Mouse (Mus musculus): ENCODE data around the gene Rnf181. TPM values are rescaled to one million over a fixed set of nuclear protein-coding genes. Genes with fewer than 3 reads are reported as not detected.

The Rnf181 gene
- polyA plus RNA-seq, 1 experiment from 2014 or later: 88.3 TPM

- Histone ChIP-seq H3K4me1 (ENCODE audit: control insufficient read depth in 2 of 2, insufficient read depth in 2 of 2, low read length in 2 of 2) (peaks cover 15 to 17% of the 10 kb centered on the region in 2 experiments), H3K4me2 (ENCODE audit: low read length) (no peak overlapping the region), H3K27ac (replicated peaks in 1 of 2; ENCODE audit: control insufficient read depth in 1 of 2, insufficient read depth in 1 of 2, low read depth in 2 of 2, low read length in 2 of 2) (no peak overlapping the region), H3K27me3 (ENCODE audit: control insufficient read depth, insufficient read depth, low read length) (no peaks in the 10 kb centered on the region), H3K9ac (ENCODE audit: low read length) (no peak overlapping the region), H3K9me3 (ENCODE audit: control insufficient read depth, low read length) (no peaks in the 10 kb centered on the region), H3K4me3 (ENCODE audit: control insufficient read depth in 1 of 2, insufficient read depth in 1 of 2, low read depth in 1 of 2, low read length in 2 of 2) (no peak overlapping the region), H3K36me3 (ENCODE audit: control insufficient read depth, insufficient read depth, low read length) (peaks cover 10% of the 10 kb centered on the region)
- 80% methylated on average over 4 of the region's 4 CpGs for WGBS
- no peak for ATAC-seq (ENCODE audit: insufficient number of reproducible peaks, insufficient read depth, low FRiP score, low read depth)
Observed at GRCm38 (mm10) chr6:72367460-72367974, 761 bp upstream of the Rnf181 start.

- H3K27me3 ChIP-seq (ENCODE audit: control insufficient read depth, insufficient read depth, low read length): no peaks in the 10 kb centered on the region
- H3K4me1 ChIP-seq (ENCODE audit: control insufficient read depth in 2 of 2, insufficient read depth in 2 of 2, low read length in 2 of 2): peaks cover 15 to 17% of the 10 kb centered on the region in 2 experiments
- peaks cover 10% of the 10 kb centered on the region for H3K36me3 ChIP-seq (ENCODE audit: control insufficient read depth, insufficient read depth, low read length)
- no peak overlapping the region for H3K9ac ChIP-seq (ENCODE audit: low read length)
- no peak overlapping the region for H3K4me3 ChIP-seq (ENCODE audit: control insufficient read depth in 1 of 2, insufficient read depth in 1 of 2, low read depth in 1 of 2, low read length in 2 of 2)
- H3K9me3 ChIP-seq (ENCODE audit: control insufficient read depth, low read length): no peaks in the 10 kb centered on the region
- 61% methylated on average over 3 of the region's 3 CpGs for WGBS
- no peak overlapping the region for H3K4me2 ChIP-seq (ENCODE audit: low read length)
- ATAC-seq (ENCODE audit: insufficient number of reproducible peaks, insufficient read depth, low FRiP score, low read depth): no peak
- H3K27ac ChIP-seq (replicated peaks in 1 of 2; ENCODE audit: control insufficient read depth in 1 of 2, insufficient read depth in 1 of 2, low read depth in 2 of 2, low read length in 2 of 2): no peak overlapping the region
Observed at GRCm38 (mm10) chr6:72366304-72366703, 452 bp downstream of the Rnf181 start.

GRCm38 (mm10) chr6:72364985-72365384, 1.8 kb downstream of the Rnf181 start:
- Histone ChIP-seq H3K9ac (ENCODE audit: low read length) (no peak overlapping the region), H3K27ac (replicated peaks in 1 of 2; ENCODE audit: control insufficient read depth in 1 of 2, insufficient read depth in 1 of 2, low read depth in 2 of 2, low read length in 2 of 2) (no peak overlapping the region), H3K9me3 (ENCODE audit: control insufficient read depth, low read length) (no peaks in the 10 kb centered on the region), H3K4me3 (ENCODE audit: control insufficient read depth in 1 of 2, insufficient read depth in 1 of 2, low read depth in 1 of 2, low read length in 2 of 2) (no peak overlapping the region), H3K4me1 (ENCODE audit: control insufficient read depth in 2 of 2, insufficient read depth in 2 of 2, low read length in 2 of 2) (peaks cover 17 to 18% of the 10 kb centered on the region in 2 experiments), H3K4me2 (ENCODE audit: low read length) (no peak overlapping the region), H3K36me3 (ENCODE audit: control insufficient read depth, insufficient read depth, low read length) (peaks cover 19% of the 10 kb centered on the region), H3K27me3 (ENCODE audit: control insufficient read depth, insufficient read depth, low read length) (no peaks in the 10 kb centered on the region)
- ATAC-seq (ENCODE audit: insufficient number of reproducible peaks, insufficient read depth, low FRiP score, low read depth): no peak
- WGBS: 60% methylated on average over 6 of the region's 6 CpGs

GRCm38 (mm10) chr6:72364009-72364408, 2.7 kb downstream of the Rnf181 start:
- no peak overlapping the region for H3K4me3 ChIP-seq (ENCODE audit: control insufficient read depth in 1 of 2, insufficient read depth in 1 of 2, low read depth in 1 of 2, low read length in 2 of 2)
- WGBS: 41% methylated on average over 7 of the region's 7 CpGs
- no peak overlapping the region for H3K27ac ChIP-seq (replicated peaks in 1 of 2; ENCODE audit: control insufficient read depth in 1 of 2, insufficient read depth in 1 of 2, low read depth in 2 of 2, low read length in 2 of 2)
- H3K36me3 ChIP-seq (ENCODE audit: control insufficient read depth, insufficient read depth, low read length): peaks cover 25% of the 10 kb centered on the region
- peaks cover 14 to 15% of the 10 kb centered on the region in 2 experiments for H3K4me1 ChIP-seq (ENCODE audit: control insufficient read depth in 2 of 2, insufficient read depth in 2 of 2, low read length in 2 of 2)
- H3K4me2 ChIP-seq (ENCODE audit: low read length): no peak overlapping the region
- H3K9me3 ChIP-seq (ENCODE audit: control insufficient read depth, low read length): no peaks in the 10 kb centered on the region
- H3K27me3 ChIP-seq (ENCODE audit: control insufficient read depth, insufficient read depth, low read length): no peaks in the 10 kb centered on the region
- no peak for ATAC-seq (ENCODE audit: insufficient number of reproducible peaks, insufficient read depth, low FRiP score, low read depth)
- H3K9ac ChIP-seq (ENCODE audit: low read length): no peak overlapping the region

- Histone ChIP-seq H3K4me2 (ENCODE audit: low read length) (peak overlapping the region; percentile 91), H3K36me3 (ENCODE audit: control insufficient read depth, insufficient read depth, low read length) (peaks cover 34% of the 10 kb centered on the region), H3K4me1 (ENCODE audit: control insufficient read depth in 2 of 2, insufficient read depth in 2 of 2, low read length in 2 of 2) (peaks cover 16 to 22% of the 10 kb centered on the region in 2 experiments), H3K27ac (replicated peaks in 1 of 2; ENCODE audit: control insufficient read depth in 1 of 2, insufficient read depth in 1 of 2, low read depth in 2 of 2, low read length in 2 of 2) (peak overlapping the region; percentile 78), H3K9ac (ENCODE audit: low read length) (peak overlapping the region; percentile 87), H3K27me3 (ENCODE audit: control insufficient read depth, insufficient read depth, low read length) (no peaks in the 10 kb centered on the region), H3K4me3 (ENCODE audit: control insufficient read depth in 1 of 2, insufficient read depth in 1 of 2, low read depth in 1 of 2, low read length in 2 of 2) (peak overlapping the region; percentile 86 to 90), H3K9me3 (ENCODE audit: control insufficient read depth, low read length) (no peaks in the 10 kb centered on the region)
- ATAC-seq (ENCODE audit: insufficient number of reproducible peaks, insufficient read depth, low FRiP score, low read depth): peak; percentile 98
- under 1% methylated on average over 42 of the region's 42 CpGs for WGBS
Observed at GRCm38 (mm10) chr6:72362132-72363028, 4.4 kb downstream of the Rnf181 start.

GRCm38 (mm10) chr6:72361121-72361551, 5.6 kb downstream of the Rnf181 start:
- WGBS: 14% methylated on average over 5 of the region's 5 CpGs
- H3K36me3 ChIP-seq (ENCODE audit: control insufficient read depth, insufficient read depth, low read length): peaks cover 35% of the 10 kb centered on the region
- H3K27ac ChIP-seq (replicated peaks in 1 of 2; ENCODE audit: control insufficient read depth in 1 of 2, insufficient read depth in 1 of 2, low read depth in 2 of 2, low read length in 2 of 2): no peak overlapping the region
- peak overlapping the region; percentile 87; the same call in 1 of the 2 replicates for H3K9ac ChIP-seq (ENCODE audit: low read length)
- peak overlapping the region; percentile 91 for H3K4me2 ChIP-seq (ENCODE audit: low read length)
- ATAC-seq (ENCODE audit: insufficient number of reproducible peaks, insufficient read depth, low FRiP score, low read depth): no peak
- H3K4me3 ChIP-seq (ENCODE audit: control insufficient read depth in 1 of 2, insufficient read depth in 1 of 2, low read depth in 1 of 2, low read length in 2 of 2): peak overlapping the region; percentile 86 to 90
- no peaks in the 10 kb centered on the region for H3K9me3 ChIP-seq (ENCODE audit: control insufficient read depth, low read length)
- peaks cover 16 to 25% of the 10 kb centered on the region in 2 experiments for H3K4me1 ChIP-seq (ENCODE audit: control insufficient read depth in 2 of 2, insufficient read depth in 2 of 2, low read length in 2 of 2)
- H3K27me3 ChIP-seq (ENCODE audit: control insufficient read depth, insufficient read depth, low read length): no peaks in the 10 kb centered on the region

GRCm38 (mm10) chr6:72360599-72360935, 6.2 kb downstream of the Rnf181 start:
- no peak for ATAC-seq (ENCODE audit: insufficient number of reproducible peaks, insufficient read depth, low FRiP score, low read depth)
- no peak overlapping the region for H3K9ac ChIP-seq (ENCODE audit: low read length)

More at GRCm38 (mm10) chr6:72360599-72360935, 6.2 kb downstream of the Rnf181 start:
- 73% methylated on average over 7 of the region's 7 CpGs for WGBS
- no peak overlapping the region for H3K4me3 ChIP-seq (ENCODE audit: control insufficient read depth in 1 of 2, insufficient read depth in 1 of 2, low read depth in 1 of 2, low read length in 2 of 2)
- H3K27me3 ChIP-seq (ENCODE audit: control insufficient read depth, insufficient read depth, low read length): no peaks in the 10 kb centered on the region
- no peak overlapping the region for H3K27ac ChIP-seq (replicated peaks in 1 of 2; ENCODE audit: control insufficient read depth in 1 of 2, insufficient read depth in 1 of 2, low read depth in 2 of 2, low read length in 2 of 2)
- H3K9me3 ChIP-seq (ENCODE audit: control insufficient read depth, low read length): no peaks in the 10 kb centered on the region
- H3K4me1 ChIP-seq (ENCODE audit: control insufficient read depth in 2 of 2, insufficient read depth in 2 of 2, low read length in 2 of 2): peaks cover 18 to 30% of the 10 kb centered on the region in 2 experiments
- no peak overlapping the region for H3K4me2 ChIP-seq (ENCODE audit: low read length)
- H3K36me3 ChIP-seq (ENCODE audit: control insufficient read depth, insufficient read depth, low read length): peaks cover 35% of the 10 kb centered on the region
